ENCODE assay signal across 9 mouse cellular contexts in genomic region chr2:163787709-163788108, GRCm38 (mm10). TPM values are rescaled to one million over a fixed set of nuclear protein-coding genes. Genes with fewer than 3 reads are reported as not detected.
DNase-seq lines count a peak whose midpoint lies in the region; ATAC-seq and TF ChIP-seq lines count a peak whose summit lies in the region.
"Had no signal": no experiment of that assay in that cellular context is flagged by ENCODE, and none has a peak within 500 bp of the region (broad histone marks: within the 10 kb centered on the region; RNA-seq: fewer than 3 reads in every experiment).

No protein-coding gene starts in this region.

- H3K27ac ChIP-seq in forebrain, postnatal 0 days (ENCODE audit: low read depth, low read length), result no peak overlapping the region
- H3K27ac ChIP-seq in liver, embryonic 13.5 days, result no peak overlapping the region
- H3K27ac ChIP-seq in neural tube, embryonic 15.5 days (replicated peaks), result no peak overlapping the region
- H3K27ac ChIP-seq: neural tube, embryonic 12.5 days had no signal

- H3K4me1 ChIP-seq in forebrain, postnatal 0 days (ENCODE audit: insufficient read depth), result no peaks in the 10 kb centered on the region
- no peaks in the 10 kb centered on the region for H3K4me1 ChIP-seq in liver, embryonic 13.5 days (replicated peaks)
- no peaks in the 10 kb centered on the region for H3K4me1 ChIP-seq in neural tube, embryonic 15.5 days
- H3K4me1 ChIP-seq: neural tube, embryonic 12.5 days had no signal

- peak; percentile 81 for ATAC-seq in cerebellum, adult (ENCODE audit: insufficient number of reproducible peaks, low FRiP score, low TSS enrichment)
- ATAC-seq in forebrain, postnatal 0 days, result peak; percentile 56; the same call in 1 of the 2 replicates
- no peak for ATAC-seq in liver, embryonic 13.5 days (ENCODE audit: low read depth)
- 0 out of 2 replicates have a peak, but pooled peaks have one; percentile 55 for ATAC-seq in neural tube, embryonic 15.5 days (ENCODE audit: low FRiP score)

- H3K4me3 ChIP-seq in forebrain, postnatal 0 days (ENCODE audit: low read depth, low read length), result no peak overlapping the region
- H3K4me3 ChIP-seq in liver, embryonic 13.5 days (replicated peaks), result no peak overlapping the region
- H3K4me3 ChIP-seq in neural tube, embryonic 15.5 days (replicated peaks), result no peak overlapping the region
- H3K4me3 ChIP-seq: neural tube, embryonic 12.5 days had no signal

- DNase-seq in urinary bladder, postnatal 25 days (ENCODE audit: low spot score), result peak; percentile 13
- no peak for DNase-seq in urinary bladder, adult 2 months (ENCODE audit: low spot score)
- DNase-seq in forebrain, postnatal 0 days, result peak; percentile 63
- DNase-seq in kidney, adult 9 months, result peak; percentile 70
- peak; percentile 31 for DNase-seq in liver, embryonic 13.5 days
- DNase-seq in urinary bladder, postnatal 10 days (ENCODE audit: low spot score), result no peak

- TF ChIP-seq CTCF in forebrain, postnatal 0 days (IDR thresholded peaks at IDR 0.05; ENCODE audit: low read depth), result peak; percentile 72

- H3K36me3 ChIP-seq in forebrain, postnatal 0 days (ENCODE audit: insufficient read depth), result no peaks in the 10 kb centered on the region
- H3K36me3 ChIP-seq in liver, embryonic 13.5 days, result no peaks in the 10 kb centered on the region
- no peaks in the 10 kb centered on the region for H3K36me3 ChIP-seq in neural tube, embryonic 15.5 days
- H3K36me3 ChIP-seq: neural tube, embryonic 12.5 days had no signal

- no peak overlapping the region for H3K4me2 ChIP-seq in forebrain, postnatal 0 days (ENCODE audit: low read depth)
- H3K4me2 ChIP-seq in liver, embryonic 13.5 days, result no peak overlapping the region
- H3K4me2 ChIP-seq in neural tube, embryonic 15.5 days, result no peak overlapping the region
- H3K4me2 ChIP-seq: neural tube, embryonic 12.5 days had no signal

- H3K9me3 ChIP-seq in forebrain, postnatal 0 days (ENCODE audit: low read length), result no peaks in the 10 kb centered on the region
- H3K9me3 ChIP-seq in liver, embryonic 13.5 days (replicated peaks), result no peaks in the 10 kb centered on the region
- no peaks in the 10 kb centered on the region for H3K9me3 ChIP-seq in neural tube, embryonic 15.5 days (replicated peaks)
- H3K9me3 ChIP-seq: neural tube, embryonic 12.5 days had no signal

- no peaks in the 10 kb centered on the region for H3K27me3 ChIP-seq in forebrain, postnatal 0 days (ENCODE audit: insufficient read depth, low read length)
- H3K27me3 ChIP-seq in liver, embryonic 13.5 days, result no peaks in the 10 kb centered on the region
- H3K27me3 ChIP-seq in neural tube, embryonic 15.5 days (replicated peaks), result no peaks in the 10 kb centered on the region
- H3K27me3 ChIP-seq: neural tube, embryonic 12.5 days had no signal

- 50% methylated on average over 3 of the region's 3 CpGs for WGBS in forebrain, postnatal 0 days
- WGBS in liver, embryonic 13.5 days (ENCODE audit: insufficient replicate concordance), result 44% methylated on average over 3 of the region's 3 CpGs
- 57% methylated on average over 3 of the region's 3 CpGs for WGBS in neural tube, embryonic 15.5 days

- H3K9ac ChIP-seq in forebrain, postnatal 0 days, result no peak overlapping the region
- no peak overlapping the region for H3K9ac ChIP-seq in liver, embryonic 13.5 days
- no peak overlapping the region for H3K9ac ChIP-seq in neural tube, embryonic 15.5 days (replicated peaks)
- H3K9ac ChIP-seq: neural tube, embryonic 12.5 days had no signal

RNA-seq across cellular contexts. Expression of gene Ccn5, which starts 33.0 kb away (rescaled TPM):
- 9.2 and 11.2 TPM in 2 replicates for polyA plus RNA-seq in urinary bladder, adult 2 months (2012; rRNA removed)
- total RNA-seq in forebrain, postnatal 0 days (2014; rRNA removed), result not detected in 2 replicates
- 0.31 and 0.43 TPM in 2 replicates for polyA plus RNA-seq in forebrain, postnatal 0 days (2015; fragmentation: Nextera tagmentation; extraction: Ambion mirVana)
- 0.09 and 0.13 TPM in 2 replicates for polyA plus RNA-seq in liver, embryonic 13.5 days (2015; fragmentation: Nextera tagmentation; extraction: Ambion mirVana)
- polyA plus RNA-seq in neural tube, embryonic 15.5 days (2015; fragmentation: Nextera tagmentation; extraction: Ambion mirVana), result 0.31 and 0.54 TPM in 2 replicates

RNA-seq across cellular contexts. Expression of gene Ada, which starts 37.7 kb away (rescaled TPM):
- polyA plus RNA-seq in urinary bladder, adult 2 months (2012; rRNA removed), result 8.7 and 9.5 TPM in 2 replicates
- 4.3 and 6.2 TPM in 2 replicates for total RNA-seq in forebrain, postnatal 0 days (2014; rRNA removed)
- 4.6 and 5.4 TPM in 2 replicates for polyA plus RNA-seq in forebrain, postnatal 0 days (2015; fragmentation: Nextera tagmentation; extraction: Ambion mirVana)
- 5.5 and 6.6 TPM in 2 replicates for polyA plus RNA-seq in liver, embryonic 13.5 days (2015; fragmentation: Nextera tagmentation; extraction: Ambion mirVana)
- polyA plus RNA-seq in neural tube, embryonic 15.5 days (2015; fragmentation: Nextera tagmentation; extraction: Ambion mirVana), result 4.2 and 10.1 TPM in 2 replicates

Comparison
In these comparisons a context has a peak if more than half of its experiments do, and no peak if none do; other contexts are left out.
1. DNase-seq: peak in urinary bladder, postnatal 25 days (single experiment), forebrain, postnatal 0 days (single experiment), kidney, adult 9 months (single experiment) and liver, embryonic 13.5 days (single experiment); none in urinary bladder, adult 2 months (single experiment) and urinary bladder, postnatal 10 days (single experiment).